Mouse (Mus musculus): ENCODE results near the gene Kank2. TPM values are rescaled to one million over a fixed set of nuclear protein-coding genes. Genes with fewer than 3 reads are reported as not detected.

Kank2 gene
- 15.4 and 19.8 TPM in 2 replicates for polyA plus RNA-seq (2012; rRNA removed)

- peak within 1 kb of the TSS; percentile 75 for H3K27ac ChIP-seq (ENCODE audit: insufficient read depth, low read length)
- under 1% methylated on average over 51 of the region's 52 CpGs for WGBS
Observed at GRCm38 (mm10) chr9:21798345-21799009, at the start of gene Kank2. TSS of gene Kank2 (minus strand) at chr9:21798744.

GRCm38 (mm10) chr9:21847926-21848325, 49.4 kb upstream of the Kank2 start:
- Histone ChIP-seq H3K4me1 (ENCODE audit: control insufficient read depth, insufficient read depth, insufficient read length) (peaks cover 7% of the 10 kb centered on the region), H3K36me3 (ENCODE audit: control insufficient read depth, insufficient read depth, low read length) (no peaks in the 10 kb centered on the region), H3K4me3 (ENCODE audit: extremely low read depth, insufficient read depth, insufficient read length) (no peak overlapping the region), H3K27ac (ENCODE audit: insufficient read depth, low read length) (no peak overlapping the region), H3K27me3 (ENCODE audit: control insufficient read depth, insufficient read depth, low read length) (no peaks in the 10 kb centered on the region; the same call in none of the 2 replicates)
- DNase-seq (ENCODE audit: low read depth in 1 of 2, low spot score in 2 of 2), result no peak
- 90% methylated on average over 10 of the region's 10 CpGs for WGBS
- TF ChIP-seq CTCF (IDR thresholded peaks at IDR 0.05; ENCODE audit: extremely low read depth, insufficient read depth, insufficient read length, insufficient replicate concordance), result no peak
- TF ChIP-seq POLR2A (IDR thresholded peaks at IDR 0.05; ENCODE audit: low read depth, low read length), result no peak

More at GRCm38 (mm10) chr9:21798345-21799009, at the start of gene Kank2:
- Histone ChIP-seq H3K4me1 (ENCODE audit: control insufficient read depth, insufficient read depth, insufficient read length) (peaks cover 8% of the 10 kb centered on the region; the same call in 1 of the 2 replicates), H3K36me3 (ENCODE audit: control insufficient read depth, insufficient read depth, low read length) (no peaks in the 10 kb centered on the region), H3K4me3 (ENCODE audit: extremely low read depth, insufficient read depth, insufficient read length) (peak within 1 kb of the TSS; percentile 79), H3K27me3 (ENCODE audit: control insufficient read depth, insufficient read depth, low read length) (peaks cover 4% of the 10 kb centered on the region; the same call in 1 of the 2 replicates)
- DNase-seq (ENCODE audit: low read depth in 1 of 2, low spot score in 2 of 2), result peak; percentile 17 to 72
- TF ChIP-seq POLR2A (IDR thresholded peaks at IDR 0.05; ENCODE audit: low read depth, low read length) (no peak), CTCF (IDR thresholded peaks at IDR 0.05; ENCODE audit: extremely low read depth, insufficient read depth, insufficient read length, insufficient replicate concordance) (no peak)

DNA sequence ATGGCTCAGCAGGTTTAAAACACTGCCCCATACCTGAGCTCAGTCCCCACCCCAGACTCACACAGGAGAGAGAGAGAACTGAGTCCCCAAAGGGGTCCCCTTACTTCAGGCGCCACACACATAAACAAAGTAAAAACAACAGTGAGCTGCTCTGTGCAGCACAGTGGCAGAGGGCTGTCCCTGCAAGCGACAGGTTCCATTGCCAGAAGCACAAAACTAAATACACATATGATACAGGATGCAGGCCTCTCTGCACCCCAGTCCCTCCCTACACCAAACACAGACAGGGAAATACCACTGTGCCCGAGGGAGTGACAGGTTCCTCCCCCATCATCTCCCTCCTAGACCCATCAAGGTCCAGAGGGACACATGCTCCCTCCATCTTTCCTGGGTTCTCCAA, 48.9 kb upstream of the Kank2 start:
- WGBS, result 66% methylated on average over 3 of the region's 3 CpGs
- no peak overlapping the region; the same call in 1 of the 2 replicates for H3K27ac ChIP-seq (ENCODE audit: insufficient read depth, low read length)
- no peaks in the 10 kb centered on the region for H3K36me3 ChIP-seq (ENCODE audit: control insufficient read depth, insufficient read depth, low read length)

GRCm38 (mm10) chr9:21846755-21847341, 48.3 kb upstream of the Kank2 start:
- DNase-seq (ENCODE audit: low read depth in 1 of 2, low spot score in 2 of 2), result no peak
- no peaks in the 10 kb centered on the region; the same call in 1 of the 2 replicates for H3K4me1 ChIP-seq (ENCODE audit: control insufficient read depth, insufficient read depth, insufficient read length)
- 76% methylated on average over 11 of the region's 11 CpGs for WGBS
- no peaks in the 10 kb centered on the region for H3K27me3 ChIP-seq (ENCODE audit: control insufficient read depth, insufficient read depth, low read length)
- TF ChIP-seq POLR2A (IDR thresholded peaks at IDR 0.05; ENCODE audit: low read depth, low read length) (no peak), CTCF (IDR thresholded peaks at IDR 0.05; ENCODE audit: extremely low read depth, insufficient read depth, insufficient read length, insufficient replicate concordance) (no peak)
- H3K4me3 ChIP-seq (ENCODE audit: extremely low read depth, insufficient read depth, insufficient read length), result no peak overlapping the region
- no peaks in the 10 kb centered on the region for H3K36me3 ChIP-seq (ENCODE audit: control insufficient read depth, insufficient read depth, low read length)
- peak overlapping the region; percentile 52 for H3K27ac ChIP-seq (ENCODE audit: insufficient read depth, low read length)

More for the DNA sequence above, 48.9 kb upstream of the Kank2 start:
- TF ChIP-seq POLR2A (IDR thresholded peaks at IDR 0.05; ENCODE audit: low read depth, low read length) (no peak), CTCF (IDR thresholded peaks at IDR 0.05; ENCODE audit: extremely low read depth, insufficient read depth, insufficient read length, insufficient replicate concordance) (no peak)
- H3K27me3 ChIP-seq (ENCODE audit: control insufficient read depth, insufficient read depth, low read length), result no peaks in the 10 kb centered on the region; the same call in none of the 2 replicates
- no peak overlapping the region for H3K4me3 ChIP-seq (ENCODE audit: extremely low read depth, insufficient read depth, insufficient read length)
- no peak for DNase-seq (ENCODE audit: low read depth in 1 of 2, low spot score in 2 of 2)
- H3K4me1 ChIP-seq (ENCODE audit: control insufficient read depth, insufficient read depth, insufficient read length), result peaks cover 2% of the 10 kb centered on the region; the same call in 1 of the 2 replicates

DNA sequence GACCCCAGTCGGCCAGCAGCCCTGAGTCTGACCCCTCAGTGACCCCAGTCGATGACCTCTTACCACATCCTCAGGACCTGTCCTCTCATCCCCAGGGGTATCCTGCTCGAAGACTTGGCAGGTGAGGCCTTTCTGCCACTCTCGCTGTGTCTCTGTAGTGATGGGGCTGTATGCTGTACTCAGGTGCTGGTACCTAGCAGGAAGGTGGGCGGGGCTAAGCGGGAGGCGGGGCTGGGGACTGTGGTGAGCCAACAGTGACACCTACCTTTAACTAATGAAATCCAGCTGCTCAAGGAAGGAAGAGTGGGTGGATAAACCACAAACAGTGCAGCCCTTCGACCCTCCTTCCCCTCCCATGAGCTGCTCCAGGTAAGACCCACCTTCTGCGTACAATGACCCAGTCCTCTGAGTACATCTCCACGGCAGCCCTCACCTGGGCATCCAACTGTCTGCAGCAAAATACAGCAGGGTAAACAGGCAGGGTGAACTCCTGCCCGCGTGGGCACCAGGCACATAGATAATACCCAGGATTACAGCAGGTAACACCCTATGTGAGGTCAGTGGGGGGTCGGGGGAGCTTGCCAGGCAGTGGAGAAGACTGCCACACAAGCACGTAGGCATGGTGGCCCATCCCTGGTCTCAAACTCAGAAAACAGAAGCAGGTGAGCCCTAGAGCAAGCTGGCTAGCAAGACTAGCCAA, 47.0 kb upstream of the Kank2 start:
- DNase-seq (ENCODE audit: low read depth in 1 of 2, low spot score in 2 of 2), result no peak
- TF ChIP-seq POLR2A (IDR thresholded peaks at IDR 0.05; ENCODE audit: low read depth, low read length) (no peak), CTCF (IDR thresholded peaks at IDR 0.05; ENCODE audit: extremely low read depth, insufficient read depth, insufficient read length, insufficient replicate concordance) (no peak)

GRCm38 (mm10) chr9:21843086-21843485, 44.5 kb upstream of the Kank2 start:
- TF ChIP-seq CTCF (IDR thresholded peaks at IDR 0.05; ENCODE audit: extremely low read depth, insufficient read depth, insufficient read length, insufficient replicate concordance) (no peak), POLR2A (IDR thresholded peaks at IDR 0.05; ENCODE audit: low read depth, low read length) (no peak)
- Histone ChIP-seq H3K36me3 (ENCODE audit: control insufficient read depth, insufficient read depth, low read length) (no peaks in the 10 kb centered on the region), H3K4me3 (ENCODE audit: extremely low read depth, insufficient read depth, insufficient read length) (no peak overlapping the region), H3K4me1 (ENCODE audit: control insufficient read depth, insufficient read depth, insufficient read length) (no peaks in the 10 kb centered on the region; the same call in 1 of the 2 replicates), H3K27ac (ENCODE audit: insufficient read depth, low read length) (peak overlapping the region; percentile 10; the same call in 1 of the 2 replicates), H3K27me3 (ENCODE audit: control insufficient read depth, insufficient read depth, low read length) (no peaks in the 10 kb centered on the region)
- WGBS, result 77% methylated on average over 6 of the region's 6 CpGs
- no peak for DNase-seq (ENCODE audit: low read depth in 1 of 2, low spot score in 2 of 2)

More for the DNA sequence above, 47.0 kb upstream of the Kank2 start:
- H3K27ac ChIP-seq (ENCODE audit: insufficient read depth, low read length), result no peak overlapping the region
- no peaks in the 10 kb centered on the region for H3K27me3 ChIP-seq (ENCODE audit: control insufficient read depth, insufficient read depth, low read length)
- H3K36me3 ChIP-seq (ENCODE audit: control insufficient read depth, insufficient read depth, low read length), result no peaks in the 10 kb centered on the region
- no peaks in the 10 kb centered on the region; the same call in 1 of the 2 replicates for H3K4me1 ChIP-seq (ENCODE audit: control insufficient read depth, insufficient read depth, insufficient read length)
- H3K4me3 ChIP-seq (ENCODE audit: extremely low read depth, insufficient read depth, insufficient read length), result no peak overlapping the region
- 70% methylated on average over 14 of the region's 14 CpGs for WGBS
